Mouse (Mus musculus) neural tube, embryonic 15.5 days (tissue): ENCODE measurements around the gene Zfyve1. TPM values are rescaled to one million over a fixed set of nuclear protein-coding genes. Genes with fewer than 3 reads are reported as not detected.

Experiments
- polyA plus RNA-seq: library from polyadenylated mRNA; unstranded; fragments of >200 nt; fragmentation: Nextera tagmentation; extraction: Ambion mirVana; gene quantifications from 2 replicates; pipeline ENCODE4 v1.2.1, GENCODE M21; 2015

Gene Zfyve1
- polyA plus RNA-seq, 1 experiment from 2014 or later = 23.0 TPM

Other genes with a start within 250 kb of the Zfyve1 start
- gene Dpf3, start 109.5 kb downstream of the Zfyve1 start, polyA plus RNA-seq = 14.0 and 15.5 TPM in 2 replicates
- gene Dcaf4, start 76.8 kb downstream of the Zfyve1 start, polyA plus RNA-seq = 45.8 and 46.1 TPM in 2 replicates
- gene Rbm25, start 34.0 kb upstream of the Zfyve1 start, polyA plus RNA-seq = 226 and 250 TPM in 2 replicates
- gene Psen1, start 90.9 kb upstream of the Zfyve1 start, polyA plus RNA-seq = 62.4 and 68.7 TPM in 2 replicates
- gene Papln, start 166.4 kb upstream of the Zfyve1 start, polyA plus RNA-seq = 0.23 and 0.43 TPM in 2 replicates